Mouse (Mus musculus): ENCODE measurements around the gene Vmn1r183. TPM values are rescaled to one million over a fixed set of nuclear protein-coding genes. Genes with fewer than 3 reads are reported as not detected.

The Vmn1r183 gene
- polyA plus RNA-seq, 1 experiment from 2014 or later, result not detected

DNA sequence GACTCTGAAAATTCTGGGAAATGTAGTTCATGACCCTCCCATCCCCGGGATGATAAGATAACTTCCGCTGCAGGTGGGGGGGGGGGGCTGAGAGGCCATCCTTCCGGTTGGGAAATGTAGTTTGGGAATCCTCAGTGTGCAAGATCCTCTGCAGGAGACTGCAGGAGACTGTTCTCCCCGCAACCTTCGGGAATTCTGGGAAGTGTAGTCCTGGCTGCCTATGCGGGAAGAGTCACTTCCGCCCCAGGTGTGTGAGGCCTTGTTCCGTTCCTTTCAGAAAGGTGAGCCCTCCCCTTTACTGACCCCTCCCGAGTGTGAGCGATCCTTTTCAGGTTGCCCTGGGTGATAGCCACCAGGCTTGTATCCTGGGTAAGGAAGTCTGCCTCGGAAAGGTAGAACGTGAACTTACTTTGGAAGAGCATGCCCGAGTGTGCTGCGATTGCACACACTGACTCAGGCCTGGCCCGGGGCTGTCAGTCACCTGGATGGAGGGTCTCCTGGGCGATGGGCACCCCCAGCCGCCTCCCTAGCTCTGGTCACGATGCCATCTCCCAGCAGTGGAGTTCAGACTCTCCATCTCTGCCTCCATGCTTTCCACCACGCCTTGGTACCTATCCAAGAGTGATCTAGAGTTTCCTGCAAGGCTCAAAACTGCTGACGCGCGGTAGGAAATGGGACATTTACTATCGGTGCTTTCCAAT is 59.3 kb downstream of the Vmn1r183 start, which contains the start of gene Zfp112:
Gene Zfp112, plus strand, starts transcription at position 159 of the 701 bp plus-strand sequence.
- peak within 1 kb of the TSS; percentile 89 for H3K27ac ChIP-seq
- peaks cover 24% of the 10 kb centered on the region for H3K36me3 ChIP-seq
- H3K4me2 ChIP-seq, result peak within 1 kb of the TSS; percentile 79
- peak within 1 kb of the TSS; percentile 74 for H3K4me3 ChIP-seq (replicated peaks)
- no peaks in the 10 kb centered on the region for H3K27me3 ChIP-seq
- WGBS, result 2% methylated on average over 23 of the region's 23 CpGs
- H3K9ac ChIP-seq, result peak within 1 kb of the TSS; percentile 70
- peaks cover 15% of the 10 kb centered on the region for H3K9me3 ChIP-seq (replicated peaks)
- ATAC-seq (replicated peaks; ENCODE audit: low FRiP score), result peak; percentile 98
- peaks cover 4% of the 10 kb centered on the region for H3K4me1 ChIP-seq

DNA sequence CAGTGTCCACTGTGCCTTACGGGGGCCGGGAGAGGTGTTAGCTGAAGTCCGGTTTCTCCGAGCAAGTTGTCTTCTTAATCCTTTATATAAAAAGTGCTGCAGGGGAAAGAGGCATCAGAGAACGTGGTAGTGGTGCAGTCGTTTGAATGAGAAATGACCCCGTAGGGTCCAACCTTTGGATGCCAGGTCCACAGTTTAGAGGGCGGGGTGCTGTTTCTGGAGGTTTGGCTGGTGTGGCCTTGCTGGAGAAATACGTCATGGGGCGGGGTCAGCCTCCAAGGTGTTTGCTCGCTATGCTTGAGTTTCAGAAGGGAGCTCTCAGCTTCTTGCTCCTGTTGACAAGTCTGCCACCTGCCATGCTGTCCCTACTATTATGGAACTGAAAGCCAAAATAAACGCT is 59.9 kb downstream of the Vmn1r183 start:
- Histone ChIP-seq H3K4me1 (peaks cover 4% of the 10 kb centered on the region), H3K4me2 (peak overlapping the region; percentile 79), H3K9me3 (replicated peaks) (peaks cover 8% of the 10 kb centered on the region), H3K27ac (peak overlapping the region; percentile 89), H3K4me3 (replicated peaks) (peak overlapping the region; percentile 74), H3K9ac (peak overlapping the region; percentile 70), H3K36me3 (peaks cover 17% of the 10 kb centered on the region), H3K27me3 (no peaks in the 10 kb centered on the region)
- WGBS, result 6% methylated on average over 12 of the region's 12 CpGs
- peak; percentile 49 for ATAC-seq (replicated peaks; ENCODE audit: low FRiP score)

Other genes starting within 250 kb of the Vmn1r183 start
- gene Vmn1r175, start 242.6 kb upstream of the Vmn1r183 start, polyA plus RNA-seq (2015; fragmentation: Nextera tagmentation; extraction: Ambion mirVana), result not detected in 2 replicates
- gene Vmn1r176, start 215.9 kb upstream of the Vmn1r183 start, polyA plus RNA-seq (2015; fragmentation: Nextera tagmentation; extraction: Ambion mirVana), result not detected in 2 replicates
- gene Vmn1r177, start 186.8 kb upstream of the Vmn1r183 start, polyA plus RNA-seq (2015; fragmentation: Nextera tagmentation; extraction: Ambion mirVana), result not detected in 2 replicates
- not detected in 2 replicates for gene Vmn1r178, start 161.2 kb upstream of the Vmn1r183 start, polyA plus RNA-seq (2015; fragmentation: Nextera tagmentation; extraction: Ambion mirVana)
- gene Vmn1r179, start 126.3 kb upstream of the Vmn1r183 start, polyA plus RNA-seq (2015; fragmentation: Nextera tagmentation; extraction: Ambion mirVana), result not detected in 2 replicates
- gene Vmn1r180, start 102.6 kb upstream of the Vmn1r183 start, polyA plus RNA-seq (2015; fragmentation: Nextera tagmentation; extraction: Ambion mirVana), result not detected in 2 replicates
- gene Vmn1r181, start 78.6 kb upstream of the Vmn1r183 start, polyA plus RNA-seq (2015; fragmentation: Nextera tagmentation; extraction: Ambion mirVana), result not detected in 2 replicates
- gene V1rd19, start 51.6 kb upstream of the Vmn1r183 start, polyA plus RNA-seq (2015; fragmentation: Nextera tagmentation; extraction: Ambion mirVana), result not detected in 2 replicates
- 21.1 and 23.3 TPM in 2 replicates for gene Zfp180, start 28.7 kb downstream of the Vmn1r183 start, polyA plus RNA-seq (2015; fragmentation: Nextera tagmentation; extraction: Ambion mirVana)
- 6.3 and 6.9 TPM in 2 replicates for gene Zfp112, start 59.1 kb downstream of the Vmn1r183 start, polyA plus RNA-seq (2015; fragmentation: Nextera tagmentation; extraction: Ambion mirVana)
- 17.9 and 18.3 TPM in 2 replicates for gene Zfp235, start 80.9 kb downstream of the Vmn1r183 start, polyA plus RNA-seq (2015; fragmentation: Nextera tagmentation; extraction: Ambion mirVana)
- 5.7 and 6.8 TPM in 2 replicates for gene Zfp114, start 121.8 kb downstream of the Vmn1r183 start, polyA plus RNA-seq (2015; fragmentation: Nextera tagmentation; extraction: Ambion mirVana)
- 11.0 and 11.1 TPM in 2 replicates for gene Zfp111, start 158.2 kb downstream of the Vmn1r183 start, polyA plus RNA-seq (2015; fragmentation: Nextera tagmentation; extraction: Ambion mirVana)
- 5.6 and 6.1 TPM in 2 replicates for gene Zfp109, start 184.3 kb downstream of the Vmn1r183 start, polyA plus RNA-seq (2015; fragmentation: Nextera tagmentation; extraction: Ambion mirVana)
- 3.6 and 4.2 TPM in 2 replicates for gene Zfp108, start 201.5 kb downstream of the Vmn1r183 start, polyA plus RNA-seq (2015; fragmentation: Nextera tagmentation; extraction: Ambion mirVana)
- 10.7 and 11.5 TPM in 2 replicates for gene Zfp93, start 217.2 kb downstream of the Vmn1r183 start, polyA plus RNA-seq (2015; fragmentation: Nextera tagmentation; extraction: Ambion mirVana)
- 40.0 and 43.9 TPM in 2 replicates for gene Zfp61, start 248.0 kb downstream of the Vmn1r183 start, polyA plus RNA-seq (2015; fragmentation: Nextera tagmentation; extraction: Ambion mirVana)

Data from kidney, embryonic 15.5 days (tissue).